Mouse (Mus musculus) NIH3T3 (cell line): ENCODE measurements around the gene Gm26920.
A peak's percentile ranks its signal among the peaks of the same experiment; 100 is the strongest.
"Not testable (repeated sequence)": the region's sequence is repeated elsewhere in the genome, so short reads cannot be mapped to it uniquely, and the experiment has no call there.

Experiments
- DNase-seq: peaks from one replicate; pipeline ENCODE4 v3.0.0-alpha.2; 2012; ENCODE audit warnings: low read depth

Gm26920 gene

DNA sequence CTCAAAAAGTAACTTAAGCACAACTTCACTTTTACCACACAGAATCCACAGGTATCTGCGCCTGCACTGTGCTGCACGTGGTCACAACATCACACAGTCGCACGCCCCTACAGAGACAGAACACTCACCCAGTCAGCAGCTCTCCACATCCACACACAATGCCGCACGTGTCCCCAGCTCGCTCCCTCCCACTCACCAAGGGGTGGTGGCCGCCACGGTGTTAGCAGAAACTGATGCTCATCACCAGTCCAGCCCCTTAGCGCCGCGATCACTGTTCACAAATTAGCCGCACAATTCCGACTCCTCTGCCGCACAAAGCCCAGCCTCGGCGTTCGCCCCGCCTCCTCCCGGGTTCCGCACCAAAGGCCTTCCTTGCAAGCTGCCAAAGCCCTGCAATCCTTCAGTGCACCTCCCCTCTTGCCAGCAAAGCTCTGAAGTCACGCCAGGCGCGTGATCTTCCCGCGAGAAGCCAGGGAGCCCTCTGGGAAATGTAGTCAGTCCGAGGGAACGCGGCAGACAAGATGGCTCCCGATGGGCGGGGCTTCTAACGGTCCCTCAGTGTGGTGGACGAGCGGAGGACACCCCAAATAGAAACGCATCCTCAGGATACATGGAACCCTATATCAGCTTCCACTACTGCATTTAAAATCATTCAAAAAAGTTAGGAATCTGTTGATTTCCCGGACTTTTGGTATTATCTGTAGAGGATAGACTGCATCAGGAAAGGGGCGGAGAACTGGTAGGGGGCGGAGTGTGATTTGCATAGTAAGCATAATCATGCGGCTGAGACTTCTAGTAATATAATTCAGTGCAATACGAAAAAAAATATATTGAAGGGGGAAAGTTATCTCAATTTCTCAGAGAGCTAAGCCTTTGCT is at the start of gene Gm26920, which contains the start of gene Zfp566:
Gene Gm26920, minus strand, starts transcription at position 319 of the 878 bp plus-strand sequence.
Gene Zfp566, minus strand, starts transcription at position 436 of the 878 bp plus-strand sequence.
- peak; percentile 100 for DNase-seq

DNA sequence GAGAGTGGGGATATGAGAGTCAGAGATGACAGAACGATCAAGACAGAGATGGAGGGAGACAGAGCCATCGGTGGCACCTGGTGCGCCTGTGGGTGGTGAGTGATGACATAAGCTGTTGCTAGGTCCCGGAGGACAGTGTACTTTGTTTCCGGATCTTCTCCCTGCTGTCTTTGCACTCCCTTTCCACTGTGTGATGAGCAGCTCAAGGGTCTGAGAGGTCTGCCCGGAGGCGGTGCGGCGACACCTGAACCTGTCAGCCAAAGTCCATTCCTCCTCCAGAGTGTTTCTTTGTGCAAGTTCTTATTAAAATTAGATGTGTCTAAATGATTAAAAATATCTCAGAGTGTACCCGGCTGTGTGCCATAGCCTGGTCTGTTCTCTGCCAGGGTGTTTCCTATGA is 46.6 kb upstream of the Gm26920 start:
- no peak for DNase-seq

DNA sequence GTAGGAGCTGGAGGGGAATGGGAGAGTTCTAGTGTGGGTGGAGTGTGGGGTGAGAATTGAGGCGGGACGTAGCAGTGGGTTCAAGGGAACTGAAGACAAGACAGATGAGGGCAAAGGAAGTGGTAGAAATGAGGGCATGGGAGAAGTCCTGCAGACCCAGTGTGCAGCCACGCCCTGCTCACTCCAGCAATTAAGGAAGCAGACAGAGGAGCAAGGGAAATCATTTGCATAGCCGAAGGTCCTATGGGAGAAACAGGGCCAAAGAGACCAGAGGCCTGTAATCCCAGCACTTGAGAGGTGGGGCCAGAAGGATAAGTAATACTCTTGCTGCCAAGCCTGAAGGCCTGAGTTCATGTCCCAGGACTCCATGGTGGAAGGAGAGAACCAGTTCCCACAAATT is 42.2 kb upstream of the Gm26920 start:
- no peak for DNase-seq

DNA sequence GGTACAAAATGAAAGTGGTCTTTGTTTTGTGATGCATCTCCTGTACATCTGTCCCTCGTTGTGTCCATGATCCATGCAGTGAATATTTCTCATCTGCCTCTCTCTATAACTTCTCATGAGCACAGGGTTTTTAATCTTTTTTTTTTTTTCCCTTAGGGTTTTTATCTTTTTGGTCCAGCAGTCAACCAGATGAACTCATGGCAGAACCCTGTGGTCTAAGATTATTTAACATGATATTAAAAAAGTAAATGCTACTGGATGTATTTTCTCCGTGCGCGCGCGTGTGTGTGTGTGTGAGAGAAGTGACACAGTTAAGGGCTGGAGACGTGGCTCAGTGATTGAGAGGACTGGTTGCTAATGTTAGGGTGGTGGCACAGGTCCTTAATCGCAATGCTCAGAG is 39.7 kb upstream of the Gm26920 start:
- no peak for DNase-seq

DNA sequence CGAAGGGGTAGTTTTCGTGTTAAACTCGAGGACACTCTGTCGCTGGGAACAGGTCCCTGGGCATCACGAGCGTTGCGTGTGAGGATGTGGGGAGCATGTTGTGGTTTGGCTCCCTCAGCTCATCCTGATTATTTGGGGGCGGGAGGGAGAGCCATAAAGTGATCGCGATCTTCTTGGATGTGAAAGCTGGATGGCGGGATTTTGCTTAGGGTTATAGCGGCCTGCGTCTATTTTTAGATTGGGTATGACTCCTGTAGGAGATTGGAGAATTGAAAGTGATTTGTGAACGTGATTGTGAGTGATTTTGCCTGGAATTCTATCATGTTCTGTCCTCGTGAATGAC is 31.9 kb upstream of the Gm26920 start:
- DNase-seq = peak; percentile 75

DNA sequence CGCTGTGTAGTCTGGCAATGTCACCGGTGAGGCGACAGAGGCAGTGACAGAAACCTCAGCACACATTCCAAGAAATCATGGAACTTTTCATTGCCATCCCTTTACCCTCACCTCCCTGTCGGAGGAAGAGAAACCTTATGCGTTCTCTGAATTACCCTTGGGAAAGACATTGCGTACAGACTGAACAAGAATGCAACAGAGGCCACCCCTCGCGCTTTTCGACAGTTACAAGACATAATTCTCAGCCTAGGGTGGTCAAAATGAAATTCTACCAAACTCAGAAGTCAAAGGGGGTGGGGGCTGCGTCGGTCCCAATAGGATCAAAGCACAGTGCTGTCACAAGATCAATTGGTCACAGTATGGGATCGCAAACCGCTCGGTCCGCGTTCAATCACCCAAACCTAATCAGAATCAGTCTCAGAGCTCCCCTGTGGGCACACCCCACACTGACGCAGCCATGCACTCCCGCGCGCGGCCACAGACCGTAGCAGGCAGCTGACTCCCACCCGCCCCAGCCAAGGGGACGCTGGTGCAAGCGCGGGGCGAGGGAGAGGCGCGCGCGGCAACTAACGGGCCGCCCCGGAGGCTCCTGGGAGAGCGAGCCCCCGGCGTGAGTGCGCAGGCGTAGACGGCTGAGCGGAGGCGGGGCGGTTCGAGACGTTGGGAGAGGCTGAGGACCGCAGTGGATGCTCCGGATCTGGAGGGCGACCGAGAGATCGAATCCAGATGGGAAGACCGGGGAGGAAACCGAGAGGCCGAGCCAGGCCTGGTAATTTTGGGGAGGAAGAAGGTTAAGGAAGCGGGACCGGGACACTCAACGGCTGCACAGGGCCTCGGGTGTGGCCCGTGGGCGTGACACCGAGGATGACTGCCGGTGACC is 31.3 kb upstream of the Gm26920 start, which contains the start of gene Zfp382:
Gene Zfp382, plus strand, starts transcription at position 635 of the 880 bp plus-strand sequence.
- DNase-seq = peak; percentile 97

- DNase-seq = not testable (repeated sequence)
Observed at GRCm38 (mm10) chr7:30117935-30118334, 27.7 kb upstream of the Gm26920 start.

GRCm38 (mm10) chr7:30116076-30116475 is 25.9 kb upstream of the Gm26920 start:
- no peak for DNase-seq

GRCm38 (mm10) chr7:30099297-30099696 is 9.1 kb upstream of the Gm26920 start:
- no peak for DNase-seq

GRCm38 (mm10) chr7:30095551-30096125 is 5.4 kb upstream of the Gm26920 start:
- peak; percentile 31 for DNase-seq

- peak; percentile 95 for DNase-seq
Observed at GRCm38 (mm10) chr7:30094646-30095429, 4.6 kb upstream of the Gm26920 start, which contains the start of gene Zfp260. Gene Zfp260 (plus strand): TSS chr7:30094777.

DNA sequence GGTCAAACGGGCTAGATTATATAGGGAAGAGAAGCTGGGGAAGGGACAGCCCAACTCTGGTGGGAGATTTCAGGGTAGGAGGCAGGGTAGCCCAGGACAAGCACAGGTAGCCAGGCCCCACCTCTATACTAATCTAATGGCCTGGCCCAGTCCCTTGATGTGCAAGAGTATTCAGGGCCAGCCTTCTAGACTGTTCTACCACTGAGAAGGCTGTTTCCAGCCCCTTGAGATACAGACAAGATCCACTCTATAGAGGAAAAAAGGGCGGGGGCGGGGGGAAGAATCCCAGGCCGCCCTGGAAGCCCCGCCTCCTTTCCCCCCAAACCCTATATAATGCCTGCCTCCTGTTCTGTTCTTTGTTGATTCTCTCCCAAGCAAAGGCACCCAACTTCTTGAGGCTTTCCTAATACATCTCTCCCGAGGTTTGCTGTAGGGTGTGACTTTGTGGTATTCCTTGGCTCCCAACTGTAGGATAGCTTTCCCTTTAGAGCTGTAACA is 3.8 kb upstream of the Gm26920 start:
- DNase-seq = peak; percentile 26

GRCm38 (mm10) chr7:30092666-30093065 is 2.5 kb upstream of the Gm26920 start:
- no peak for DNase-seq

DNA sequence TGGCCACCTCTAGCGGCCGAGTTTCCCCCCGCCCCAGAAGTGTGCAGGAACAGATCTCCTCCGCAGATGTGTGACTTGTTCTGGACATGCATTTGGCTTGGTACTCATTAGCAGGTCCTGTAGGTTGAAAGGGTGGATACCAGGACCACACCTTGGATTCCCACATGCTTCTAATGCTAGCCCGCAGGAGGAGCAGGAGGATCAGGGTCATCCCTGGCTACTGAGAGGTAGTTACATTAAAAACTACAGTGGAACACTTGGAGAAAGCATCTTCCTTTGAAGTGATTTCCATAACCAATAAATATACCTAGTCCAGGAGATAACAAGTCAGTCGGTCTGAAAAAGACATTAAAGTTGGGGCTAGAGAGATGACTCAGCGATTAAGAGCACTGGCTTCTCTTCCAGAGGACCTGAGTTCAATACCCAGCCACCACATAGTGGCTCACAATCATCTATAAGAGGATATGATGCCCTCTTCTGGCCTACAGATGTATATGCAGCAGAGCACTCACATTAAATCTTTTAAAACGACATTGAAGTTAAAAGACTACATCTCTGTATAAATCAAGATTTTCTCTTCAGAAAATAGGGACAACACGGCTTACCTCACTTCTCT is 868 bp upstream of the Gm26920 start:
- DNase-seq = peak; percentile 80

DNA sequence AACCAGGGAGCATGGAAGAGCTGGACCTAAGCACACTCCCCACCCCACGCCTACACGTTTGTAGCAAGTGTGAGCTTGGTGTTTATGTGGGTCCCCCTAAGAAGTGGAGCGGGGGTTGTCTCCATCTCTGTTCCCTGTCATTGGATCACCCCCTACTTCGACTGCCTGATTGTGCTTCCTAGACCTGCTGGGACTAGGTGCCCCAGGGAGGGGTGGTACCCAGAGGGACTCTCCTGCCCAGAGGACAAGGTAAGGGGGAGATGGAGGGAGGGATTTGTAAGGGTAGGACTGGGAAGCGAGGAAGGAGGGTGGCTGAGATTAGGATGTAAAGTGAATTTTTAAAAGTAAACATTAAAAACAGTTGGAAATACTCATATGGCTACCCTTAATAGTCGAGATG is 805 bp downstream of the Gm26920 start:
- no peak for DNase-seq

DNA sequence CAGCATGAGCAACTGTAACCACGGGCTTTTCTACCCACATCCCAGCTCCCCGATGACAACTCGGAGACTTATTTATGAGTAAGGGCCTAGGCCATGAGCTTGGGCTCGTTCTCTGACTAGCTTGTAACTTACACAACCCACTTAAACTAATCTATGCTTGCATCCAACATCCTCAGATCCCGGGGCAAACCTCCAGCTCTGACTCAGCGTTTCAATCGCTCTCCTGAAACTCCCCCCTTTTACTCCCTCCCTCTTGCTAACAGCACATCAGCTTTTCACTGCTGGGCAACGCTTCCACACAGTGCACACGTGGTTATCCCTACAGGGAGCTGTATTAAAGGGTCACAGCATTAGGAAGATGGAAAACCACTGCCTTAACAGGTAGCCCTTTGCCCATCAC is 3.7 kb downstream of the Gm26920 start:
- peak; percentile 98 for DNase-seq

- peak; percentile 87 for DNase-seq
Observed at GRCm38 (mm10) chr7:30072146-30073028, 17.8 kb downstream of the Gm26920 start, which contains the start of gene Zfp82. Gene Zfp82 (minus strand): TSS chr7:30072900.

DNA sequence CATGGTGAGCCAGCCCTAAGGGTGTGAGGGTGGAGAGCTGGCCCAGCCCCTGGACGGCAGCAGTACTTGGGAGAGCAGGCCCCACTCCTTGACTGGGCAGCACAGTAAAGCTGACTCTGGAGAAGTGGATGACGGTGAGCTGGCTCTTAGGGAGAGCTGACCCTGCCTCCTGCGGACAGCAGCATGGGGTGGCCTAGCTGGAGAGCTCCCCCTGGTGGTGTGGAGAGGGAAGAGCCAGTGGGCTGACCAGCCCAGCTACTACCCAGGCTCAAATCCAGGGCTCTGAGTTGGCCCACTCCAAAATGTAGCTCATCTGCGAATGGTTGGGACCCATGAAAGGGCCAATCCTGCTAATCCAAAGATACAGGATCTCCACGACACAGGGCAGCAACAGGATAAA is 25.6 kb downstream of the Gm26920 start:
- no peak for DNase-seq

GRCm38 (mm10) chr7:30062478-30062877 is 27.7 kb downstream of the Gm26920 start:
- peak; percentile 45 for DNase-seq

- no peak for DNase-seq
Observed at GRCm38 (mm10) chr7:30060341-30060740, 29.9 kb downstream of the Gm26920 start.
